Mouse (Mus musculus): ENCODE data around the gene Ccl20. TPM values are rescaled to one million over a fixed set of nuclear protein-coding genes. Genes with fewer than 3 reads are reported as not detected.

The Ccl20 gene
- polyA plus RNA-seq, 2 experiments = 0.13 TPM; not detected in 1

- Histone ChIP-seq H3K4me3 (replicated peaks; ENCODE audit: low read length) (no peak overlapping the region), H3K4me2 (replicated peaks; ENCODE audit: low read depth, low read length, severe bottlenecking) (no peak overlapping the region), H3K4me1 (ENCODE audit: control insufficient read depth, insufficient read depth, low read length) (no peaks in the 10 kb centered on the region), H3K9me3 (ENCODE audit: control insufficient read depth, low read length) (no peaks in the 10 kb centered on the region), H3K27me3 (ENCODE audit: control insufficient read depth, insufficient read depth, low read length) (no peaks in the 10 kb centered on the region), H3K9ac (ENCODE audit: low read depth, low read length, severe bottlenecking) (no peak overlapping the region), H3K27ac (replicated peaks; ENCODE audit: low read depth, low read length) (no peak overlapping the region), H3K36me3 (ENCODE audit: control insufficient read depth, insufficient read depth, low read length) (no peaks in the 10 kb centered on the region)
- TF ChIP-seq POLR2A (IDR thresholded peaks at IDR 0.05; ENCODE audit: borderline replicate concordance, extremely low read depth, insufficient read depth, insufficient read length) = no peak
- no peak for ATAC-seq (ENCODE audit: low FRiP score, low read depth)
- no peak for DNase-seq (ENCODE audit: low spot score)
- 84% methylated on average over 6 of the region's 6 CpGs for WGBS
These were observed 22.2 kb downstream of the Ccl20 start for GRCm38 (mm10) chr1:83138721-83139120.

- DNase-seq (ENCODE audit: low spot score) = no peak
- H3K4me2 ChIP-seq (replicated peaks; ENCODE audit: low read depth, low read length, severe bottlenecking) = no peak overlapping the region
- no peaks in the 10 kb centered on the region for H3K4me1 ChIP-seq (ENCODE audit: control insufficient read depth, insufficient read depth, low read length)
- ATAC-seq (ENCODE audit: low FRiP score, low read depth) = no peak
- H3K4me3 ChIP-seq (replicated peaks; ENCODE audit: low read length) = no peak overlapping the region
- no peaks in the 10 kb centered on the region for H3K9me3 ChIP-seq (ENCODE audit: control insufficient read depth, low read length)
- WGBS = 78% methylated on average over 8 of the region's 8 CpGs
- no peak for TF ChIP-seq POLR2A (IDR thresholded peaks at IDR 0.05; ENCODE audit: borderline replicate concordance, extremely low read depth, insufficient read depth, insufficient read length)
- no peaks in the 10 kb centered on the region for H3K36me3 ChIP-seq (ENCODE audit: control insufficient read depth, insufficient read depth, low read length)
- H3K9ac ChIP-seq (ENCODE audit: low read depth, low read length, severe bottlenecking) = no peak overlapping the region
- H3K27me3 ChIP-seq (ENCODE audit: control insufficient read depth, insufficient read depth, low read length) = no peaks in the 10 kb centered on the region
- H3K27ac ChIP-seq (replicated peaks; ENCODE audit: low read depth, low read length) = no peak overlapping the region
These were observed 24.9 kb downstream of the Ccl20 start for GRCm38 (mm10) chr1:83141510-83141909.

GRCm38 (mm10) chr1:83142055-83142454 is 25.5 kb downstream of the Ccl20 start:
- no peaks in the 10 kb centered on the region for H3K9me3 ChIP-seq (ENCODE audit: control insufficient read depth, low read length)
- no peak overlapping the region for H3K4me3 ChIP-seq (replicated peaks; ENCODE audit: low read length)
- no peak for ATAC-seq (ENCODE audit: low FRiP score, low read depth)
- H3K4me1 ChIP-seq (ENCODE audit: control insufficient read depth, insufficient read depth, low read length) = no peaks in the 10 kb centered on the region
- no peaks in the 10 kb centered on the region for H3K36me3 ChIP-seq (ENCODE audit: control insufficient read depth, insufficient read depth, low read length)
- no peak overlapping the region for H3K27ac ChIP-seq (replicated peaks; ENCODE audit: low read depth, low read length)
- H3K4me2 ChIP-seq (replicated peaks; ENCODE audit: low read depth, low read length, severe bottlenecking) = no peak overlapping the region
- no peaks in the 10 kb centered on the region for H3K27me3 ChIP-seq (ENCODE audit: control insufficient read depth, insufficient read depth, low read length)
- no peak for DNase-seq (ENCODE audit: low spot score)
- no peak for TF ChIP-seq POLR2A (IDR thresholded peaks at IDR 0.05; ENCODE audit: borderline replicate concordance, extremely low read depth, insufficient read depth, insufficient read length)
- no peak overlapping the region for H3K9ac ChIP-seq (ENCODE audit: low read depth, low read length, severe bottlenecking)
- 82% methylated on average over 5 of the region's 5 CpGs for WGBS

- Histone ChIP-seq H3K4me1 (ENCODE audit: control insufficient read depth, insufficient read depth, low read length) (no peaks in the 10 kb centered on the region), H3K9me3 (ENCODE audit: control insufficient read depth, low read length) (no peaks in the 10 kb centered on the region), H3K4me3 (replicated peaks; ENCODE audit: low read length) (no peak overlapping the region), H3K27me3 (ENCODE audit: control insufficient read depth, insufficient read depth, low read length) (no peaks in the 10 kb centered on the region), H3K27ac (replicated peaks; ENCODE audit: low read depth, low read length) (no peak overlapping the region), H3K9ac (ENCODE audit: low read depth, low read length, severe bottlenecking) (no peak overlapping the region), H3K4me2 (replicated peaks; ENCODE audit: low read depth, low read length, severe bottlenecking) (no peak overlapping the region), H3K36me3 (ENCODE audit: control insufficient read depth, insufficient read depth, low read length) (no peaks in the 10 kb centered on the region)
- 95% methylated on average over 2 of the region's 2 CpGs for WGBS
- TF ChIP-seq POLR2A (IDR thresholded peaks at IDR 0.05; ENCODE audit: borderline replicate concordance, extremely low read depth, insufficient read depth, insufficient read length) = no peak
- DNase-seq (ENCODE audit: low spot score) (no peak), ATAC-seq (ENCODE audit: low FRiP score, low read depth) (no peak)
These were observed 30.0 kb downstream of the Ccl20 start for GRCm38 (mm10) chr1:83146547-83146946.

- Histone ChIP-seq H3K9me3 (ENCODE audit: control insufficient read depth, low read length) (no peaks in the 10 kb centered on the region), H3K4me3 (replicated peaks; ENCODE audit: low read length) (no peak overlapping the region), H3K4me2 (replicated peaks; ENCODE audit: low read depth, low read length, severe bottlenecking) (no peak overlapping the region), H3K4me1 (ENCODE audit: control insufficient read depth, insufficient read depth, low read length) (no peaks in the 10 kb centered on the region), H3K9ac (ENCODE audit: low read depth, low read length, severe bottlenecking) (no peak overlapping the region), H3K36me3 (ENCODE audit: control insufficient read depth, insufficient read depth, low read length) (no peaks in the 10 kb centered on the region), H3K27ac (replicated peaks; ENCODE audit: low read depth, low read length) (no peak overlapping the region), H3K27me3 (ENCODE audit: control insufficient read depth, insufficient read depth, low read length) (no peaks in the 10 kb centered on the region)
- TF ChIP-seq POLR2A (IDR thresholded peaks at IDR 0.05; ENCODE audit: borderline replicate concordance, extremely low read depth, insufficient read depth, insufficient read length) = no peak
- 67% methylated on average over 3 of the region's 3 CpGs for whole genome bisulfite sequencing
- ATAC-seq (ENCODE audit: low FRiP score, low read depth) (no peak), DNase-seq (ENCODE audit: low spot score) (no peak)
These were observed 33.7 kb downstream of the Ccl20 start for GRCm38 (mm10) chr1:83150227-83150626.

- H3K4me2 ChIP-seq (replicated peaks; ENCODE audit: low read depth, low read length, severe bottlenecking) = no peak overlapping the region
- no peaks in the 10 kb centered on the region for H3K36me3 ChIP-seq (ENCODE audit: control insufficient read depth, insufficient read depth, low read length)
- 78% methylated on average over 3 of the region's 3 CpGs for WGBS
- H3K9ac ChIP-seq (ENCODE audit: low read depth, low read length, severe bottlenecking) = no peak overlapping the region
- H3K9me3 ChIP-seq (ENCODE audit: control insufficient read depth, low read length) = no peaks in the 10 kb centered on the region
- no peaks in the 10 kb centered on the region for H3K4me1 ChIP-seq (ENCODE audit: control insufficient read depth, insufficient read depth, low read length)
- no peak for ATAC-seq (ENCODE audit: low FRiP score, low read depth)
- DNase-seq (ENCODE audit: low spot score) = peak; percentile 21
- no peak for TF ChIP-seq POLR2A (IDR thresholded peaks at IDR 0.05; ENCODE audit: borderline replicate concordance, extremely low read depth, insufficient read depth, insufficient read length)
- H3K27me3 ChIP-seq (ENCODE audit: control insufficient read depth, insufficient read depth, low read length) = no peaks in the 10 kb centered on the region
- H3K4me3 ChIP-seq (replicated peaks; ENCODE audit: low read length) = no peak overlapping the region
- no peak overlapping the region for H3K27ac ChIP-seq (replicated peaks; ENCODE audit: low read depth, low read length)
These were observed 36.4 kb downstream of the Ccl20 start for GRCm38 (mm10) chr1:83152961-83153360.
